Comparison of ENCODE assay signal across 26 mouse cellular contexts in genomic region chr4:4510180-4510920, GRCm38 (mm10).
A peak's percentile ranks its signal among the peaks of the same experiment; 100 is the strongest.
DNase-seq lines count a peak whose midpoint lies in the region; ATAC-seq lines count a peak whose summit lies in the region.
"Had no signal": no experiment of that assay in that cellular context is flagged by ENCODE, and none has a peak within 500 bp of the region (broad histone marks: within the 10 kb centered on the region; RNA-seq: fewer than 3 reads in every experiment).

No protein-coding gene starts in this region.

- ATAC-seq in embryonic facial prominence, embryonic 13.5 days (ENCODE audit: insufficient number of reproducible peaks, insufficient read depth, low FRiP score, low TSS enrichment, low read depth): no peak
- no peak for ATAC-seq in midbrain, embryonic 11.5 days (ENCODE audit: low FRiP score)
- no peak for ATAC-seq in midbrain, embryonic 15.5 days (replicated peaks)
- no peak for ATAC-seq in limb, embryonic 15.5 days (ENCODE audit: insufficient number of reproducible peaks, low FRiP score, low TSS enrichment, low read depth)
- no peak for ATAC-seq in kidney, embryonic 15.5 days (replicated peaks; ENCODE audit: low FRiP score)
- ATAC-seq: forebrain, embryonic 16.5 days; hindbrain, postnatal 0 days had no signal

- 81% methylated on average over 2 of the region's 2 CpGs for WGBS in embryonic facial prominence, embryonic 13.5 days
- 89% methylated on average over 2 of the region's 2 CpGs for WGBS in embryonic facial prominence, embryonic 10.5 days
- WGBS in midbrain, embryonic 11.5 days: 89% methylated on average over 2 of the region's 2 CpGs
- WGBS in midbrain, embryonic 15.5 days: 77% methylated on average over 2 of the region's 2 CpGs
- 65% methylated on average over 2 of the region's 2 CpGs for WGBS in limb, embryonic 15.5 days
- 78% methylated on average over 2 of the region's 2 CpGs for WGBS in kidney, embryonic 15.5 days

- no peak overlapping the region for H3K4me2 ChIP-seq in embryonic facial prominence, embryonic 13.5 days
- H3K4me2 ChIP-seq in midbrain, embryonic 11.5 days: no peak overlapping the region
- H3K4me2 ChIP-seq in midbrain, embryonic 15.5 days: no peak overlapping the region
- no peak overlapping the region for H3K4me2 ChIP-seq in limb, embryonic 15.5 days
- no peak overlapping the region for H3K4me2 ChIP-seq in kidney, embryonic 15.5 days
- H3K4me2 ChIP-seq: embryonic facial prominence, embryonic 12.5 days; heart, embryonic 11.5 days; heart, embryonic 15.5 days; hindbrain, embryonic 13.5 days had no signal

- no peaks in the 10 kb centered on the region for H3K36me3 ChIP-seq in embryonic facial prominence, embryonic 13.5 days
- no peaks in the 10 kb centered on the region for H3K36me3 ChIP-seq in embryonic facial prominence, embryonic 10.5 days (replicated peaks)
- H3K36me3 ChIP-seq in midbrain, embryonic 11.5 days (ENCODE audit: control insufficient read depth, insufficient read depth, low read length): no peaks in the 10 kb centered on the region
- no peaks in the 10 kb centered on the region for H3K36me3 ChIP-seq in midbrain, embryonic 15.5 days (replicated peaks)
- no peaks in the 10 kb centered on the region for H3K36me3 ChIP-seq in limb, embryonic 15.5 days
- H3K36me3 ChIP-seq in kidney, embryonic 15.5 days: no peaks in the 10 kb centered on the region
- H3K36me3 ChIP-seq: embryonic facial prominence, embryonic 12.5 days; forebrain, embryonic 10.5 days; heart, embryonic 15.5 days; hindbrain, embryonic 13.5 days had no signal

- peaks cover 4% of the 10 kb centered on the region; the same call in 1 of the 2 replicates for H3K4me1 ChIP-seq in embryonic facial prominence, embryonic 13.5 days
- no peaks in the 10 kb centered on the region for H3K4me1 ChIP-seq in embryonic facial prominence, embryonic 10.5 days
- H3K4me1 ChIP-seq in midbrain, embryonic 11.5 days (ENCODE audit: control insufficient read depth, insufficient read depth, low read length): no peaks in the 10 kb centered on the region
- no peaks in the 10 kb centered on the region for H3K4me1 ChIP-seq in midbrain, embryonic 15.5 days
- H3K4me1 ChIP-seq in limb, embryonic 15.5 days: peaks cover 10% of the 10 kb centered on the region; the same call in 1 of the 2 replicates
- H3K4me1 ChIP-seq in kidney, embryonic 15.5 days: no peaks in the 10 kb centered on the region
- H3K4me1 ChIP-seq: embryonic facial prominence, embryonic 12.5 days; forebrain, embryonic 10.5 days; heart, embryonic 15.5 days; hindbrain, embryonic 13.5 days had no signal

- H3K4me3 ChIP-seq in embryonic facial prominence, embryonic 13.5 days: no peak overlapping the region
- H3K4me3 ChIP-seq in embryonic facial prominence, embryonic 10.5 days: no peak overlapping the region
- no peak overlapping the region for H3K4me3 ChIP-seq in midbrain, embryonic 11.5 days (ENCODE audit: low read depth, low read length)
- H3K4me3 ChIP-seq in midbrain, embryonic 15.5 days: no peak overlapping the region
- no peak overlapping the region for H3K4me3 ChIP-seq in limb, embryonic 15.5 days
- no peak overlapping the region for H3K4me3 ChIP-seq in kidney, embryonic 15.5 days (replicated peaks)
- H3K4me3 ChIP-seq: embryonic facial prominence, embryonic 12.5 days; forebrain, embryonic 10.5 days; gastrocnemius, adult 2 months; heart, embryonic 15.5 days; hindbrain, embryonic 13.5 days had no signal

- no peak for DNase-seq in embryonic facial prominence, embryonic 10.5 days (ENCODE audit: low spot score)
- peak; percentile 56 for DNase-seq in midbrain, embryonic 11.5 days (ENCODE audit: low spot score, missing footprints)
- DNase-seq in adipocyte (ENCODE audit: low spot score): peak; percentile 14
- DNase-seq in cerebellum, postnatal 4 days (ENCODE audit: low spot score in 2 of 2): no peak
- DNase-seq: adrenal gland, postnatal 10 days; cerebellum, adult 11-12 months; cerebellum, adult 9-11 months; cerebellum, postnatal 36 days; embryo, embryonic 11 days; gastrocnemius, adult 2 months; gastrocnemius, postnatal 36 days; heart, adult 18-20 months; heart, postnatal 14 days; kidney, adult 11 months had no signal

- H3K27ac ChIP-seq in embryonic facial prominence, embryonic 13.5 days: 0 out of 2 replicates have a peak overlapping the region, but pooled peaks have one; percentile 11
- H3K27ac ChIP-seq in embryonic facial prominence, embryonic 10.5 days (replicated peaks): no peak overlapping the region
- H3K27ac ChIP-seq in midbrain, embryonic 11.5 days (ENCODE audit: low read depth, low read length): no peak overlapping the region
- H3K27ac ChIP-seq in midbrain, embryonic 15.5 days: no peak overlapping the region
- peak overlapping the region; percentile 57 for H3K27ac ChIP-seq in limb, embryonic 15.5 days
- H3K27ac ChIP-seq in kidney, embryonic 15.5 days: no peak overlapping the region
- H3K27ac ChIP-seq: embryonic facial prominence, embryonic 12.5 days; forebrain, embryonic 10.5 days; gastrocnemius, adult 2 months; heart, embryonic 15.5 days; hindbrain, embryonic 13.5 days; hindbrain, postnatal 0 days had no signal

- no peaks in the 10 kb centered on the region for H3K27me3 ChIP-seq in embryonic facial prominence, embryonic 13.5 days
- H3K27me3 ChIP-seq in embryonic facial prominence, embryonic 10.5 days (replicated peaks; ENCODE audit: low read depth, poor library complexity, severe bottlenecking): no peaks in the 10 kb centered on the region
- H3K27me3 ChIP-seq in midbrain, embryonic 11.5 days (ENCODE audit: control insufficient read depth, insufficient read depth, low read length): no peaks in the 10 kb centered on the region
- no peaks in the 10 kb centered on the region for H3K27me3 ChIP-seq in midbrain, embryonic 15.5 days (replicated peaks)
- H3K27me3 ChIP-seq in limb, embryonic 15.5 days: no peaks in the 10 kb centered on the region
- H3K27me3 ChIP-seq in kidney, embryonic 15.5 days: no peaks in the 10 kb centered on the region
- H3K27me3 ChIP-seq: CH12.LX; embryonic facial prominence, embryonic 12.5 days; heart, embryonic 15.5 days; hindbrain, embryonic 13.5 days had no signal

- no peaks in the 10 kb centered on the region for H3K9me3 ChIP-seq in embryonic facial prominence, embryonic 13.5 days
- H3K9me3 ChIP-seq in embryonic facial prominence, embryonic 10.5 days: no peaks in the 10 kb centered on the region
- no peaks in the 10 kb centered on the region for H3K9me3 ChIP-seq in midbrain, embryonic 11.5 days (ENCODE audit: control insufficient read depth, low read length)
- H3K9me3 ChIP-seq in midbrain, embryonic 15.5 days: no peaks in the 10 kb centered on the region
- H3K9me3 ChIP-seq in limb, embryonic 15.5 days: no peaks in the 10 kb centered on the region
- no peaks in the 10 kb centered on the region for H3K9me3 ChIP-seq in kidney, embryonic 15.5 days (replicated peaks)
- H3K9me3 ChIP-seq: embryonic facial prominence, embryonic 12.5 days; forebrain, embryonic 10.5 days; heart, embryonic 15.5 days; hindbrain, embryonic 13.5 days had no signal

- no peak overlapping the region for H3K9ac ChIP-seq in embryonic facial prominence, embryonic 13.5 days
- H3K9ac ChIP-seq in midbrain, embryonic 11.5 days (ENCODE audit: low read length): no peak overlapping the region
- H3K9ac ChIP-seq in midbrain, embryonic 15.5 days: no peak overlapping the region
- no peak overlapping the region for H3K9ac ChIP-seq in limb, embryonic 15.5 days
- H3K9ac ChIP-seq in kidney, embryonic 15.5 days: no peak overlapping the region
- H3K9ac ChIP-seq: embryonic facial prominence, embryonic 12.5 days; heart, embryonic 15.5 days; hindbrain, embryonic 13.5 days had no signal

Comparison
In these comparisons a context has a peak if more than half of its experiments do, and no peak if none do; other contexts are left out.
1. H3K27ac ChIP-seq: peak in embryonic facial prominence, embryonic 13.5 days (single experiment) and limb, embryonic 15.5 days (single experiment); none in embryonic facial prominence, embryonic 10.5 days (single experiment), midbrain, embryonic 11.5 days (single experiment), midbrain, embryonic 15.5 days (single experiment) and kidney, embryonic 15.5 days (single experiment).
2. DNase-seq: peak in midbrain, embryonic 11.5 days (single experiment) and adipocyte (single experiment); none in embryonic facial prominence, embryonic 10.5 days (single experiment) and cerebellum, postnatal 4 days (0 of 2).